Mouse (Mus musculus): ENCODE data around the gene Tns1. TPM values are rescaled to one million over a fixed set of nuclear protein-coding genes. Genes with fewer than 3 reads are reported as not detected.

Tns1 gene
- total RNA-seq, 2 experiments from 2014 or later: 2.9 to 4.9 TPM

DNA sequence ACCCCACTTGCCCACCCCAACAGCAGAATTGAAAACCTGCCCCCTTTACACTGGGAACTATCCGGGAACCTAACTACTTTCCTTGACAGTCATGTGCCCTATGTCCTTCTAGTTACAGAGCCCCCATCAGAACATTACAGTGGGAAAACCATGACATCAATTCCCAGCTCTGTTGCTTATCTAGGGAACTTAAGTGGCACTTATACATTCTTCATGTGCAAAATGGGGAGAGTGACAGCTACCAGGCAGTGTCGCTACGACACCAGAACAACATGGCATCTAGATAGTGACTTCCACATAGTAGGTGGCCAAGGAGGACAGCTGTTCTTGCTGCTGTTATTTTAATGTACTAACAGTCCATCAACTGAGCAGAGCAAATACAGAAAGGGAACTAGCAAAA lies 204.3 kb downstream of the Tns1 start:
- ATAC-seq (ENCODE audit: poor library complexity, severe bottlenecking): no peak

DNA sequence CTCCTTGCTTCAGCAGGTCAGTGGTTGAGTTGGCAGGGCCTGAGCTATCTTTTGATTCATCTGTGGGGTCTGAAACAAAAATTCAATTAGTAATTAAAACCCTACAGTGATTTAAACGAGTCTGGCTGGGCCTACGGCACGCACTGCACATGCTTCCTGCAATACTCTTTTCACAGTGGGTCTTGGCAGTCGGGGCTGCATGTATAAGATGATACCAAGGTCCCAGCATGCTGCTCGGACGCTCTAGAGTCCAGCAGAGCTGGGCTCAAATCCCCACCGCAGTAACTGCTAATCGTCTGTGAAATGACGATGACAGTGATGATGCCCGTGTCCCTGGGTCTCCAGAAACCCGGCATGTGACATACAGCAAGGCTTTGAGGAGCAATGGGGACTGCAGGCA lies 206.2 kb downstream of the Tns1 start:
- no peak for ATAC-seq (ENCODE audit: poor library complexity, severe bottlenecking)

DNA sequence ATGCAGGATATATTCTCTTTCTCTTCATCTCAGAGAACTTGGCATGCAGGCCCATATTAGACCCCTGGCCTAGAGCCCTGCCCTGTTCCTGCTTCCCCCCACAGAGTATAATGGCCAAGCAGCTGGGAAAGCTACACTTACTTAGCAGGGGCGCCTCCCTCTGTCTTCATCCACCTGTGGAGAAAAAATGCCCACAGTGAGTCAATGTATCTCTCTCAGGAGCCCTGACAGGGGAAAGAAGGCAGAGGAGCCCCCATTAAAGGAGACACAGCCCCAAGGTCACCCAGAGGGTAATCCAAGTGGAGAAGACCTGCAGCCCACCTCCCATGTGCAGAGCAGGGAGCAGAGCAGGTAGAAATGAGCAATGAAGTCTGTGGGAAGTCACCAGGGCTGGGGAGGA lies 208.0 kb downstream of the Tns1 start:
- ATAC-seq (ENCODE audit: poor library complexity, severe bottlenecking): no peak

DNA sequence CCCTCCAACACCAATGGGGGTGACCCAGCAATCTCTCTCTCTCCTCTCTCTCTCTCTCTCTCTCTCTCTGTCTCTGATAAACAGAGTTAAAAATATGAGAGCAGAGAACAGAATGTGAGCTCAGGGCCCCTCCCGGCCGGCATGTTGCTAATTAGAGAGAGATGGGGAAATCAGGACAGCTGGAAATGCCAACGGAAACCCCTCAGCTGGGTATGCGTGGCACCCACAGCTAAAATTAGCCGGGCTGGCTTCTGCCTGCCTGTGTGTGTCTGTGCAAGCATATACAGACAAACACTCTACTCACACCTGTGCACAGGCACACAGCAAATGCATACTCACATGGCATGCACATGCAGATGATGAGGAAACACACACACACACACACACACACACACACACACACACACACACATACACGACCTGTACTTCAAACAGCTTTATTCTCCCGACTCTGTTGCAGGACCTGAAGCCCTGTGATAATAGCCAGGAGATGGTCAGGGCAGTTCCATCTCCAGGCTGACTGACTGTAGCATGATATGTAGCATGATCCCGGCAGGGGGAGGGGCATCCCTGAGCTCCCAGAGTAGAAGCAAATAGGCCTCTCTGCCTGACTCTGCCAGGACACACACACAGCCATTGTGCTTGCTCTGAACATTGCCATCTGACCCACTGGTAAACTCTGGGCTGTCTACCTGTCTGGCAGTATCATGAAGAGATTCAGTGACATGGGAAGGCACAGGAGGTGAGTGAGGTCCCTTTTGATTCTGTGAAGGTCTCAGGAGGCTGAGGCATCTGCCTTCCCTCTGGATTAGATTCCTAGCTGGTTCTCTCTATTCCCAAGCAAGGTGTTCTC lies 208.8 kb downstream of the Tns1 start:
- no peak for ATAC-seq (ENCODE audit: poor library complexity, severe bottlenecking)

GRCm38 (mm10) chr1:73914076-73914475 lies 210.2 kb downstream of the Tns1 start:
- no peak for ATAC-seq (ENCODE audit: poor library complexity, severe bottlenecking)

DNA sequence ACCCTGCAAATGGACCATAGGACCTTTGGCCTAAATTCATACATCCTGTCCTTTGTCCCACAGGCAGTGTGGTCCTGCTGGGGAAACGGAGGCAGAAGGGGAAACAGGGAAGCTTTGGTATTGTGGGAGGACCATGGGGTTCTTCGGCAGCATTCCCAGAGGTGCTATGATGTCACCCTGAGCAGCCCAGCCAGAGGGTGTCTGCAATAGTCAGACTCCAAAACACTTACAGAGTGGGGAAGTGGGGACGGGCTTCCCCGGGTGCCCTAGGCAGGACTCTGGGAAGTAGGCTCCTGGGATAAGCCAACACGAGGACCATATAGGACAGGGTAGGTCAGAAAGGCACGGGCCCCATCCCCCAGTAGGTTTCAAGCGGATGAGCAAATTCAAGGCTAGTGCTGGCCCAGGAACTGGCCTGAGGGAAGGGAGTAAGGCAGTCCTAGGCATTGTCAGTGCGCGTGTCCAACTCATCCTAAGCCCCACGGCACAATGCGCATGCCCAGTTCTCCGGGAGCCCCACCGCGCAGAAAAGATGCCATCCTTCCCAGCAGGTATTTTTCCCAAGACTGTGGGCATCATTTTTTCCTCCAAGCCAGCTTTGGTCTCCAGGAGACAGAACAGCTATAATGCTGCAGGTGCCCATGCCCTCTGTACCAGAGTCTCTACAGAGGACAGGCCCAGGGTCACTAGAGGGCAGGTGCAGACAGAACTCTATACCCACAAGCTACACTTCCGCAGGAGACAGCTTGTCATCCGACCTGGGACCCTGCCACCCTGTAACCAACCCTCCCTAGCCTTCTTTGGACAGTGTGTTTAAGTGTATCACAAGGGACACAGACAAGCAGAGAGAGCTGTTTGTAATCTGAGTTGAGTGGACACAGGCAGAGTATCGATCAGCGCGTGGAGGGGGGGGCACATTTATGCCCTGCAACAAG lies 210.9 kb downstream of the Tns1 start:
- no peak for ATAC-seq (ENCODE audit: poor library complexity, severe bottlenecking)

GRCm38 (mm10) chr1:73912466-73912865 lies 211.8 kb downstream of the Tns1 start:
- no peak for ATAC-seq (ENCODE audit: poor library complexity, severe bottlenecking)

GRCm38 (mm10) chr1:73911981-73912380 lies 212.3 kb downstream of the Tns1 start:
- no peak for ATAC-seq (ENCODE audit: poor library complexity, severe bottlenecking)

- no peak for ATAC-seq (ENCODE audit: poor library complexity, severe bottlenecking)
Observed at GRCm38 (mm10) chr1:73910701-73911100, 213.5 kb downstream of the Tns1 start.

- ATAC-seq (ENCODE audit: poor library complexity, severe bottlenecking): no peak
Observed at GRCm38 (mm10) chr1:73910111-73910510, 214.1 kb downstream of the Tns1 start.

- no peak for ATAC-seq (ENCODE audit: poor library complexity, severe bottlenecking)
Observed at GRCm38 (mm10) chr1:73909191-73909983, 214.9 kb downstream of the Tns1 start.

DNA sequence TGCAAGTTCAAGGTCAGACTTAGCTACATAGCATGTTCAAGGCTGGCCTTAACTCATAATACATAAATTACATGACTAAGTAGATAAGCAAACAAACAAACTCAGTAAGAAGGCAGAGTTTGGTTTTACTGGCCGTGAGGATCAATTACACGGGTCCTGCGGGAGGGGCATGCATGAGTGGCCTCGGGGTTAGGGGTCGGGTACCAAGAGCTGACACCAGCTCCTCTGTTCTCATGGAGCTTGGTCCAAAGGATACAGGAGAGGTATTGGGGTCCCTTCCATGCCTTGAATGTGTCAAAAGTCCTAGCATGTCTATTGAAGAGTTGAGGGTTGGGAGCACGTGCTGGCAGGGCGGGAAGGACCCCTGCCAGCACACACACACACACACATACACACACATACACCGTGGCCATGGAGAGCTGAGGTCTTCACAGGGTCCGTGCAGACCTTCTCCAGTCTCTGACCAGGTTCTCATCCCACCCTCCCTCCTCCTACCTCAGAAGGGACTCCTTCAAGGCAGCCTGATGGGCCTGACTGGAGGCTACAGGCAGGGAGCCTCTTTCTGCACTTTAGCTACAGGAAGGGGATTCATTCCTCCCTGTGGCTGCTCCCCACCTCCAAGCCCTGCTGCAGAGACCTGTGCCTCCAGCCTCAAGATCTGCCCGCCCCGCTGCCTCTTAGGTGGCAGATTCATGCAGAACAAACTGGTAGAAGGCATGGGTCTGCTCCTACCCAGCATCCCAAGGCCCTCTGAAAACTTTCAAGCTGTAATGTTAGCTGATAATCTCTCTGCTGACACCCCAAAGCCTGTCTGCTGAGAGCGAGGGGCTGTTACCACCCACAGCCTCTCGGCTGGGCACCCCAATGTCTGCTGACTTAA lies 215.9 kb downstream of the Tns1 start:
- no peak for ATAC-seq (ENCODE audit: poor library complexity, severe bottlenecking)

DNA sequence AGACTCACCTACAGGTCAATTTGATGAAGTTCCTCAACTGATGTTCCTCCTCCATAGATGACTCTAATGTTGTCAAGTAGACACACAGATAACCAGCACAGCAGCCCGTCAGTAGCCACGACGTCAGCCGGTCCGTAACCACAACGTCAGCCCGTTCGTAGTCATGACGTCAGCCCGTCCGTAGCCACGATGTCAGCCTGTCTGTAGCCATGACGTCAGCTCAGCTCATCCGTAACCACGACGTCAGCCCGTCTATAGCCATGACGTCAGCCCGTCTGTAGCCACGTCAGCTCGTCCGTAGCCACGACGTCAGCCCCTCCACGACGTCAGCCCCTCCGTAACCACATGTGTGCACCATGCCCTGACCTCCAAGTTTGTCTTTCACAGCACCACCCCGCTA lies 217.1 kb downstream of the Tns1 start:
- ATAC-seq (ENCODE audit: poor library complexity, severe bottlenecking): no peak

- ATAC-seq (ENCODE audit: poor library complexity, severe bottlenecking): no peak
Observed at GRCm38 (mm10) chr1:73906376-73906775, 217.9 kb downstream of the Tns1 start.

GRCm38 (mm10) chr1:73905811-73906190 lies 218.4 kb downstream of the Tns1 start:
- no peak for ATAC-seq (ENCODE audit: poor library complexity, severe bottlenecking)

- ATAC-seq (ENCODE audit: poor library complexity, severe bottlenecking): no peak
Observed at GRCm38 (mm10) chr1:73905111-73905810, 219.0 kb downstream of the Tns1 start.

- ATAC-seq (ENCODE audit: poor library complexity, severe bottlenecking): no peak
Observed at GRCm38 (mm10) chr1:73904641-73905040, 219.6 kb downstream of the Tns1 start.

GRCm38 (mm10) chr1:73903035-73903434 lies 221.2 kb downstream of the Tns1 start:
- no peak for ATAC-seq (ENCODE audit: poor library complexity, severe bottlenecking)

Data from megakaryocyte, adult 5-6 weeks (primary cell).